Mouse (Mus musculus): ENCODE measurements at regions not wholly inside any gene's neighbourhood (a gene's known extent, or its start where the extent isn't known, plus 50 kb on each side); places are given as distances from the start of the nearest gene placed in this dataset.

DNA sequence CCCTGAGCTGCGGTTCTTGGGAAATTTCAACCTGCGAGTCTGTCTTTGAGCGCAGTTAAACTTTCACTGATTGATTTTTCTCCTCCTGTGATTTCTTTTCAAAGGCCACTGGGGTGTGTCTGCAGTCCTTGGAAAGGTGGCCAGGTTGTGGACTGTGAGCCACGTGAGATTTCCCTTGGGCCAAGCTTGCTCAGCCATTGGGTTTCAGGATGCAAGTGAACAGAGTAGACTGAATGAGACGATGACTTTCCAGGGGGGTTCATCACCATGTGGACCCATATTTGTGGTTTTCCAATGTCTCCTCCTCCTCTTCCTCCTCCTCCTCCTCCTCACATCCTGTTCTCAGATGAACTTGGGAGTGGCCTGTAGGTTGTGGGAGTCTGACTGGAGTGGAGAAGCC, 59.0 kb upstream of the Ppara start:
- TF ChIP-seq CTCF (IDR thresholded peaks at IDR 0.05; ENCODE audit: borderline replicate concordance, insufficient read depth, low read length) (no peak), POLR2A (IDR thresholded peaks at IDR 0.05; ENCODE audit: low read depth, low read length) (no peak)
